Mouse (Mus musculus): ENCODE data around the gene Gipc1. TPM values are rescaled to one million over a fixed set of nuclear protein-coding genes. Genes with fewer than 3 reads are reported as not detected.

The Gipc1 gene
- polyA plus RNA-seq, 1 experiment: not detected

DNA sequence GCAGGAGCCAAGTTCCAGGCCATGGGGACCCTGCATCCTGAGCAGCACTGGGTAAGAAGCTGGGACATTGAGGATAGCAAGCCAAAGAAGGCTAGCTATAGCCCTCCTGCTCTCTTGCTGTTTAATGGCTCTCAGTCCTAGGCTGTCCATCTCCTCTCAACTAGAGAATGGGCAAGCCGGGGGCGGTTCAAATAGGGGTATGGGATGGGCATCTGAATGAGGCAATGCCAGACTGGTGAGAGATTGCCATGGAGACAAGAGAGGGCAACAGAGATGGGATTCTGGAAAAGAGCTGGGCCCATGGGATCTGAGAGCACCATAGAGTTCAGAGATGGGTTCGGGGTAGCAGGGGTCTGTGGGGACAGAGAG is 14.4 kb downstream of the Gipc1 start:
- TF ChIP-seq CTCF (IDR thresholded peaks at IDR 0.05; ENCODE audit: insufficient read depth, low read depth, low read length) (no peak), POLR2A (IDR thresholded peaks at IDR 0.05; ENCODE audit: insufficient read depth, low read depth, low read length) (no peak)
- Histone ChIP-seq H3K27ac (ENCODE audit: insufficient read depth, low read depth, low read length) (no peak overlapping the region), H3K4me1 (ENCODE audit: control insufficient read depth, insufficient read depth, low read length) (peaks cover 33% of the 10 kb centered on the region), H3K4me3 (ENCODE audit: insufficient read depth, low read depth, low read length) (no peak overlapping the region)
- 54% methylated on average over 3 of the region's 3 CpGs for WGBS

DNA sequence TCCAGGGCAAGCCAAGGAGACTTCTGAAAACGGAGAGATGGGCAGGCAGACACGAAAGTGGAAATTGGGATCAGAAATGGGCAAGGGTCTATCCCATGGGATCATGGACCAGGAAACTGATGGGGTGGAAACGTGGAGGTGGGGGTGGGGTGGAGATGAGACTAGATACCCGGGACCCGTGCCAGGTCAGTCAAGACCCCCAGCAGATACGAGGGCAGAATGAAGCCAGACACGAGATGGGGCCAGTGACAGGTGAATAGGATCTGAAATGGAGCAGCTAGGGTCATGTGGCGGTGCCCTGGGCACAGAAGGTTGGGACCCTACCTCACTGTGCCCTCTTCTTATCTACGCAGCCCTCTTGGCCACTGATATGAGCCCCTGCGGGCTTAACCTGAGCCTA is 15.0 kb downstream of the Gipc1 start:
- H3K27ac ChIP-seq (ENCODE audit: insufficient read depth, low read depth, low read length): no peak overlapping the region
- WGBS: 89% methylated on average over 10 of the region's 10 CpGs
- TF ChIP-seq POLR2A (IDR thresholded peaks at IDR 0.05; ENCODE audit: insufficient read depth, low read depth, low read length): no peak
- TF ChIP-seq CTCF (IDR thresholded peaks at IDR 0.05; ENCODE audit: insufficient read depth, low read depth, low read length): no peak
- peaks cover 26% of the 10 kb centered on the region for H3K4me1 ChIP-seq (ENCODE audit: control insufficient read depth, insufficient read depth, low read length)
- no peak overlapping the region for H3K4me3 ChIP-seq (ENCODE audit: insufficient read depth, low read depth, low read length)

DNA sequence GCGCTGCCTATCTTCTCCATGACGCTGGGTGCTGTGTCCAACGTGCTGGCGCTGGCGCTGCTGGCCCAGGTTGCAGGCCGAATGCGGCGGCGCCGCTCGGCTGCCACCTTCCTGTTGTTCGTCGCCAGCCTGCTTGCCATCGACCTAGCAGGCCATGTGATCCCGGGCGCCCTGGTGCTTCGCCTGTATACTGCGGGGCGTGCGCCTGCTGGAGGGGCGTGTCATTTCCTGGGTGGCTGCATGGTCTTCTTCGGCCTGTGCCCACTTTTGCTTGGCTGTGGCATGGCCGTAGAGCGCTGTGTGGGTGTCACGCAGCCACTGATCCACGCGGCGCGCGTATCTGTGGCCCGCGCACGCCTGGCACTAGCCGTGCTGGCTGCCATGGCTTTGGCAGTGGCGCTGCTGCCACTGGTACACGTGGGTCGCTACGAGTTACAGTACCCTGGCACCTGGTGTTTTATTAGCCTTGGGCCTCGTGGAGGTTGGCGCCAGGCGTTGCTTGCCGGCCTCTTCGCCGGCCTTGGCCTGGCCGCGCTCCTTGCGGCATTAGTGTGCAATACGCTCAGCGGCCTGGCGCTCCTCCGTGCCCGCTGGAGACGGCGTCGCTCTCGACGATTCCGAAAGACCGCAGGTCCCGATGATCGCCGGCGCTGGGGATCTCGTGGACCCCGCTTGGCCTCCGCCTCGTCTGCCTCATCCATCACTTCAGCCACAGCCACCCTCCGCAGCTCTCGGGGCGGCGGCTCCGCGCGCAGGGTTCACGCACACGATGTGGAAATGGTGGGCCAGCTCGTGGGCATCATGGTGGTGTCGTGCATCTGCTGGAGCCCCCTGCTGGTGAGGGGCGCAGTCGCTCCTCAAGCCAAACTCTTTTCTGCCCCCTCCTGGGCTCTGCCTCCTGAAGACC is 15.8 kb downstream of the Gipc1 start:
- H3K4me1 ChIP-seq (ENCODE audit: control insufficient read depth, insufficient read depth, low read length): peaks cover 22% of the 10 kb centered on the region
- H3K4me3 ChIP-seq (ENCODE audit: insufficient read depth, low read depth, low read length): peak overlapping the region; percentile 36
- H3K27ac ChIP-seq (ENCODE audit: insufficient read depth, low read depth, low read length): no peak overlapping the region
- TF ChIP-seq CTCF (IDR thresholded peaks at IDR 0.05; ENCODE audit: insufficient read depth, low read depth, low read length): peak; percentile 55; the same call in 1 of the 2 replicates
- no peak for TF ChIP-seq POLR2A (IDR thresholded peaks at IDR 0.05; ENCODE audit: insufficient read depth, low read depth, low read length)
- WGBS: 30% methylated on average over 80 of the region's 80 CpGs

DNA sequence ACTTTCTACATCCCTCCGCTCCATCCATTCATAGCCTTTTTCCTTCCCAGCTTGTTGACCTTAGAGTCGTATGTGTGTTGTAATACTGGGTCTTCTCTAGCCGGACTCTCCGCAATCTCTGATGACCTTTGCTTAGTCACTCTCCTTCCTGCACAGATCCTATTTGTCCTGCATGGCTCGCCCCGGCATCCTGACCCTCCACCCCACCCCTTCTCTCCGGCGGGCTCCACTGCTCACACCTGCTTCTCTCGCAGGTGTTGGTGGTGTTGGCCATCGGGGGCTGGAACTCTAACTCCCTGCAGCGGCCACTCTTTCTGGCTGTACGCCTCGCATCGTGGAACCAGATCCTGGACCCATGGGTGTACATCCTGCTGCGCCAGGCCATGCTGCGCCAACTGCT is 16.5 kb downstream of the Gipc1 start:
- no peak overlapping the region for H3K4me3 ChIP-seq (ENCODE audit: insufficient read depth, low read depth, low read length)
- no peak for TF ChIP-seq CTCF (IDR thresholded peaks at IDR 0.05; ENCODE audit: insufficient read depth, low read depth, low read length)
- no peak for TF ChIP-seq POLR2A (IDR thresholded peaks at IDR 0.05; ENCODE audit: insufficient read depth, low read depth, low read length)
- H3K27ac ChIP-seq (ENCODE audit: insufficient read depth, low read depth, low read length): no peak overlapping the region
- 82% methylated on average over 16 of the region's 16 CpGs for WGBS
- peaks cover 22% of the 10 kb centered on the region for H3K4me1 ChIP-seq (ENCODE audit: control insufficient read depth, insufficient read depth, low read length)

DNA sequence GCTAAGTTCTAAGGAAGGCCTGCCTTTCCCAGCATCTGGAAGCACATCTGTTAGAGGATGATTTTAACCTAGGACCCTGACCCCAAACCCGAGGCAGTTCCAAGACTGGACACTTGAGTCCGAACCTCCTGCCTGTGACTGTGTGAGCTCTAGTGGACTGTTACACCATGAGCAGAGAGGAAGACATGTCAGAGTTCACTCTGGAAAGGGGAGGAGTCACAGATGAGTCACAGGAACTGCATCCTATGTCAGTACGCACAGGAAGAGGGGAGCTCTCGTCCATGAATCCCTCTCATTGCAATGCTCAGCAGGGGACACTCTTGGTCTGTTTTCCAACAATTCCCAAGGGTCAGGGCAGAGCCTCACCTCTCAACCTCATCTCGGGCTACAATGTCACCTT is 20.5 kb downstream of the Gipc1 start:
- no peak overlapping the region for H3K4me3 ChIP-seq (ENCODE audit: insufficient read depth, low read depth, low read length)
- H3K27ac ChIP-seq (ENCODE audit: insufficient read depth, low read depth, low read length): no peak overlapping the region
- H3K4me1 ChIP-seq (ENCODE audit: control insufficient read depth, insufficient read depth, low read length): peaks cover 6% of the 10 kb centered on the region
- no peak for TF ChIP-seq CTCF (IDR thresholded peaks at IDR 0.05; ENCODE audit: insufficient read depth, low read depth, low read length)
- TF ChIP-seq POLR2A (IDR thresholded peaks at IDR 0.05; ENCODE audit: insufficient read depth, low read depth, low read length): no peak
- WGBS: 75% methylated on average over 5 of the region's 5 CpGs

DNA sequence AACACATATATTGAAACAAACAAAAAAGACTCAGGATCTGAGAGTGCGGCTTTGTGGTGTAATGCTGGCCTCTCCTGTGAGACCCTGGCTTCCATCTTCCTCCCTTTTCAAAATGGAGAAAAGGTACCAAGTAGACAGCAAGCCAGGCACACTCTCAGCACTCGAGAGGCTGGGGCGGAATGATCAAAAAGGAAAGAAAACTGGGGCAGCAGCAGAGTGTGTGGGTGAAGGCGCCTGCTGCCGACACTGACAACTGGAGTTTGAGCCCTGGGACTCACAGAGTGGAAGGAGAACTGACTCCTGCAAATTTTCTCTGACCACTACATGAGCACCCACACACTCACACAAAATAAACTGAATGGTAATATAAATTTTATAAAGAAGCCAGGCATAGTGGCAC is 22.0 kb downstream of the Gipc1 start:
- no peak for TF ChIP-seq CTCF (IDR thresholded peaks at IDR 0.05; ENCODE audit: insufficient read depth, low read depth, low read length)
- no peak for TF ChIP-seq POLR2A (IDR thresholded peaks at IDR 0.05; ENCODE audit: insufficient read depth, low read depth, low read length)
- no peak overlapping the region for H3K4me3 ChIP-seq (ENCODE audit: insufficient read depth, low read depth, low read length)
- no peaks in the 10 kb centered on the region for H3K4me1 ChIP-seq (ENCODE audit: control insufficient read depth, insufficient read depth, low read length)
- 70% methylated on average over 5 of the region's 5 CpGs for WGBS
- no peak overlapping the region for H3K27ac ChIP-seq (ENCODE audit: insufficient read depth, low read depth, low read length)

DNA sequence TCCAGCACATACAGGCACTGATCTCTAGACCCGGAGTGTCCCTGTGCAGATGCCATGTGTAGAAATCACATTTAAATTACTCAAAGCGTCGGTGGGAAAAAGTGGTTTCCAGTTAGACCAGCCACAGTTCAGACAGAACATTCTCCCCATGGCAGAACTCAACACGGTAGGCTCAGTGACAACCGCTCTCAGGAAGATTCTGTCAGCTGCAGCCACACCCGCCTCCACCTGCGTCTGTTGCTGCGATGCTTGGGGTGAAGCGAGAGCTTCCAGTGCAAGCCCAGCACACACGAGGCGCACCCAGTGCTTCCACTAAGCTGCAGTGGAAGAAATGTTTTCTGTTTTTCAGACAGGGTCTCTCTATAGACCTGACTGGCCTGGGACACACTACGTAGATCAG is 27.4 kb downstream of the Gipc1 start:
- 92% methylated on average over 12 of the region's 12 CpGs for WGBS

DNA sequence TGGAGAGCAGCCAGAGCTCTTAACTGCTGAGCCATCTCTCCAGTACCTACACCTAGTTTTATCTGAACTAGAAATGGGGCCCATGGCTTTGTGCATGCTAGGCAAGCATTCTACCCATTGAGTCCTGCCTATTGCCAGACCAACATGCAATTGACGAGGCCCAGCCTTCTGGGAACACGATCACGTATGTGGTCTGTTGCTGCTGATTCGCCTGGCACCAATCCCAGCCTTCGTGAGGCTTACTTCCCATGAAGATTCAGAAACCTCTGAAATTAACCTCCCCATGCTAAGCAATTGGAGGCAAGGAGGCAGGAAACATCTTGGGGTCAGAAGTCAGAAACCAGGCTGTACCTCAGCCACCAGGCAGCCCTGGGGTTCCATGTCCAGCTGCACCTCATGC is 28.1 kb downstream of the Gipc1 start:
- 78% methylated on average over 5 of the region's 5 CpGs for WGBS
- no peaks in the 10 kb centered on the region for H3K4me1 ChIP-seq (ENCODE audit: control insufficient read depth, insufficient read depth, low read length)

More for the DNA sequence above, 27.4 kb downstream of the Gipc1 start:
- no peak for TF ChIP-seq POLR2A (IDR thresholded peaks at IDR 0.05; ENCODE audit: insufficient read depth, low read depth, low read length)
- Histone ChIP-seq H3K4me1 (ENCODE audit: control insufficient read depth, insufficient read depth, low read length) (no peaks in the 10 kb centered on the region), H3K4me3 (ENCODE audit: insufficient read depth, low read depth, low read length) (no peak overlapping the region), H3K27ac (ENCODE audit: insufficient read depth, low read depth, low read length) (no peak overlapping the region)

DNA sequence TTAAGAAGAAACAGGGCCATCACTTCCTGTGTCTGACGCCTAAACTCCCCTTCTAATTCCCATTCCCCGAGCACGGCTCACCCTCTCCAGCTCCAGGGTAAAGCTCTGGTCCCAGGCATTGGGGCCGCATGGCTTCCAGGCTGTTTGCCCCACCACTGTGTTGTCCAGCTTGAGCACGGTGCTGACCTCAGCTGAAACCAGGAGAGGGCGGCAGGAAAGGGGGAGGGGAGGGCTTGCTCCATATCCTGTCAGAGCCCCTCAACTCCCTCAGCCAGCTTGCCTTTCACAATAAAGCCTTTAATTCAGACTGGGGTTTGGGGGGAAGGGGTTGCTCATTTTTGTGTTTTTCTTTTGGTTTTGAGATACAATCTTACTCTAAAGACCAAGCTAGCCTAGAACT is 28.6 kb downstream of the Gipc1 start:
- no peak overlapping the region for H3K27ac ChIP-seq (ENCODE audit: insufficient read depth, low read depth, low read length)
- WGBS: 52% methylated on average over 6 of the region's 6 CpGs
- TF ChIP-seq POLR2A (IDR thresholded peaks at IDR 0.05; ENCODE audit: insufficient read depth, low read depth, low read length): no peak
- TF ChIP-seq CTCF (IDR thresholded peaks at IDR 0.05; ENCODE audit: insufficient read depth, low read depth, low read length): no peak
- no peak overlapping the region for H3K4me3 ChIP-seq (ENCODE audit: insufficient read depth, low read depth, low read length)
- no peaks in the 10 kb centered on the region for H3K4me1 ChIP-seq (ENCODE audit: control insufficient read depth, insufficient read depth, low read length)

More for the DNA sequence above, 28.1 kb downstream of the Gipc1 start:
- Histone ChIP-seq H3K4me3 (ENCODE audit: insufficient read depth, low read depth, low read length) (no peak overlapping the region), H3K27ac (ENCODE audit: insufficient read depth, low read depth, low read length) (no peak overlapping the region)
- no peak for TF ChIP-seq CTCF (IDR thresholded peaks at IDR 0.05; ENCODE audit: insufficient read depth, low read depth, low read length)
- TF ChIP-seq POLR2A (IDR thresholded peaks at IDR 0.05; ENCODE audit: insufficient read depth, low read depth, low read length): no peak

Data from olfactory bulb, adult 2 months (tissue).